Mouse (Mus musculus) kidney, postnatal 25 days (tissue): ENCODE data around the gene Zp1.
A peak's percentile ranks its signal among the peaks of the same experiment; 100 is the strongest.

Experiments
- DNase-seq, 2 experiments: peaks; one replicate each; pipeline ENCODE4 v3.0.0; 2021; ENCODE audit warnings: mixed read lengths in 2 of 2

Zp1 gene

DNA sequence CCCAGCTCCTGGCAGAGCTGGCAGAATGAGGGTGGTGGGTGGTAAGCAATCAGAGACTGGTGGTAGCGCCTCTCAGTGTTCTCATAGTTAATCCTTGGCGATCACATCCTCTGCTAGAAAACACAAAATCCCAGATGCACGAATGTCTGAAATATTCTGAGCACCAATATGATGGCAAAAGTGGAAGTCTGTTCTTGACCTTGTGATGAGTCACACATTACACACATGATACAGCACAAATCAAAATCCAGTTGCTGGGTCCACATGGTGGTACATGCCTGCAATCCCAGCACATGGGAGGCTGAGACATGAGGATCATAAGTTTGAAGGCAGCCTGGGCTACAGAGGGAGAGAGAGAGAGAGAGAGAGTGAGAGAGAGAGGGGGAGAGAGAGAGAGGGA, 626 bp upstream of the Zp1 start:
- DNase-seq, result no peak

- DNase-seq, result no peak
These were observed 2.0 kb downstream of the Zp1 start for GRCm38 (mm10) chr19:10918321-10918991.

DNA sequence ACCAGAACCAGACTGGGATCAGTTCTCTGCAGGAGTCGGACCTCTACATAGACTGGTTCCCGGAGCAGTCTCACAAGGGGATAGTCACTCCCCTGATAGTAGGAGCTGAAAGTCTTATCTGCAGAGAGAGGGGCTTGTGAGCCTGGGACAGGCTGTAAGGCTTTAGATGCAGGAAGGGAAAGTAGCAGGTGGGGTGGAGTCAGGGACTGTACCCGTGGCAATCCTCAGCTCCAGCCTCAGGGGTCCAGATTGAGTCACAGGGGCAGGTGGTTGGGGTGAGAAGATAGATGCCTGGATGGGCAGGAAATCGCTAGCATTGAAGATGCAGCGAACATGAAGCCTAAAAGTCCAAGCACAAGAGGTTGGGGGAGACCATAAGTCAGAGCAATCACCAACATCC, 3.9 kb downstream of the Zp1 start:
- no peak for DNase-seq

DNA sequence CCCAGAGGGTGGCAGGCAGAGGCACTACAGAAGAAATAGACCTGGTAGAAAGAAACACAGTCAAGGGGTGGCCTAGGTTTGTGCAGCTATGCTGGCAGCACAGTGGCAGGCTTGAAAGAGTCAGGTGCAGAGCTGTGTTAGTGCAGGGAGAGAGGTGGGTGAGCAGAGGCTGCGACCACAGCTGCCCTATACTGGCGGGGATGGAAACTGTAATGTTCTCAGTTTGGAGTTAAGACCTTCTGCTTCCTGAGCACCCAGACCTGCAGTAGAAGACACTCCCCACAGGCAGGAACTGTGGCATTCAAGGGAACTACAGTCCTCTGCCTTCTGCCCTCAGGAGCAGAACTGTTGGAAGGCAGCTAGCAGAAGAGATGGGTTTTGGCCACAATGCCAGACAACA, 5.6 kb downstream of the Zp1 start:
- no peak for DNase-seq

DNA sequence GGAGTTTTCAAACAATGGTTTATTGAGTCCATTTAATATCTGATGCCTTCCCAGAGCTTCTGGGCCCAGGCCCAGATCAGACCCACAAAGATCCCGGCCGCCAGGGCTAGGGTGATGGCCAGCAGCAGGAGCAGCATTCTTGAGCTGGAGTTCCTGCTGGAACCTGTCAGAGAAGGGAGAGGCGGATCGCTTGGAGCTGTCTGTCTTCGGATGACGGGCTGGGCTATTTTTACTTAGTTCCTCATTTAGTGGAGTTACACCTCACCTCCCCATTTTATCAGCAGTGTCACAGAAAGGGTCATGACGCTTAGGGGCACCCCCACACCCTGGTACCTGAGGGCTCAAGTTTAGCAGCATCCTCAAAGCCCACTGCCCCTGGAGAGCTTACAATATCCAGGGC, 6.1 kb downstream of the Zp1 start:
- no peak for DNase-seq

- no peak for DNase-seq
These were observed 11.2 kb downstream of the Zp1 start for GRCm38 (mm10) chr19:10909087-10909721.

- DNase-seq, result peak; percentile 70 to 75
These were observed 12.5 kb downstream of the Zp1 start for GRCm38 (mm10) chr19:10907891-10908290.

- no peak for DNase-seq
These were observed 14.8 kb downstream of the Zp1 start for GRCm38 (mm10) chr19:10905728-10906000.

GRCm38 (mm10) chr19:10904927-10905727, 15.3 kb downstream of the Zp1 start:
- DNase-seq, result peak; percentile 74 to 88

DNA sequence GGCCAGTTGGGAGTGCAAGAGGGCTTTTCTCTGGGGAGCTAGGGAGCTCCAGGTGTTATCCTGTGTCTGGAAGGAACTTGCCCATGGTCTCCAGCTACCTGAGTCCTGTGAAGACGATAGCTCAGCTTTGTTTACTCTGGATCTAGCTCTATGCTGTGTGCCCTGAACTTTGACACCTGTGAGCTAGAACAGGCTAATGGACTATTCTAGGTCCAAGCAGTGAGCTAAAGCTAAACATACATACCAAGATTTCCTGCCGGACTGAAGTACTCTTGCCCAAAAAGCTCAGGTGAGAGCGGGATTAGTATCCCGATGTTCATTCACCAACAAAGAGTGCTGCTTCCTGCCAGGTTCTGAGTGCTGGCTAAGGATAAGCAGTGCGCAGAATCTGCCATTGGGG, 15.9 kb downstream of the Zp1 start:
- DNase-seq, result no peak

DNA sequence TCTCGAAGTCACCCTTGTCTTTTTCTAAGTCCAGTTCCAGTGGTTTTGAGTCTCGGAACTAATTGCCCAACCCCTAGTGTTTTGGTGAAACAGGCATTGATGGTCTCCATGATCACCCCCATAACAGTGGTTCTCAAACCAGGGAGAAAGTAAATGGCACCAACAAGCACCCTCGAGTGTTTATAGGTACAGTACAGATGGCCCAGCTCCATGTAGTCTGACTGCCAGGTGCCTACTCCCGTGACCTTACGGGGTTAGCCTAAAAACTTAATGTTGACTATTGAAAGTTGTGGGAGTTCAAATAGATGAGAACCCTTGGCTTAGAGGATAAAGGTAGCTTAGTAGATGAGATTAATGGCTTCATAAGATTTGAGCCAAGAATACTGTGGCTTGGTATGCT, 19.4 kb downstream of the Zp1 start:
- no peak for DNase-seq

- no peak for DNase-seq
These were observed 20.1 kb downstream of the Zp1 start for GRCm38 (mm10) chr19:10900315-10900714.

DNA sequence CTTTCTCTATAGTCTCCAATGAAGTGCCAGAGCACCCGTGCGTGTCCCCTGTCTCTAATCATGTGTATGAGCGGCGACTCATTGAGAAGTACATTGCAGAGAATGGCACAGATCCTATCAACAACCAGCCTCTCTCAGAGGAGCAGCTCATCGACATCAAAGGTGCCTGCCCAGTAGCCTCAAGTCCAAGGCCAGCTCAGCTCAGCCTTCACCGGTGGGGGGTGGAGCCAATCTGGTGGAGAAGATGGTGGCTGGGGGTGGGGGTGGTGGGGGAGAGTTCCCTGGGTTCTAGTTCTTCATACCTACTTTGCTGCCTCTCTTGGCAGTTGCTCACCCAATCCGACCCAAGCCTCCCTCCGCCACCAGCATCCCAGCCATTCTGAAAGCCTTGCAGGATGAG, 22.9 kb downstream of the Zp1 start:
- no peak for DNase-seq

DNA sequence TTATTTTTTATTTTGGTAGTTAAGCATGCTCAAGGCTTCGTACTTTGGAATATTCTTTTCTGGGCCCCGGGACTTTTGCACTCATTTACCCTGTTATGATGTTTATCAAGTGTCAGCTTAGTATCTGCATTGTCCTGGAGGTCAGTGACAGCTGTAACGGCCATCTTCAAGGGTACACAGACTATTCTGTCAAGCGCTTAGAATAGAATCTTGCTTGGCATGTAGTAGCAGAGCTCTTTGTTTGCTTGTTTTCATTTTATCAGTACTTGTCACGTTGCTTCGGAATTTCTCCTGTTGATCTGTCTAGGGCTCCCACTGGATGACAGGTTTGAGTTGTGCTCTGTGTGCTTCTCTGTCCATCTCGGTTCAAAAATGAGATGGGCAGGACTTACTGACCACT, 23.6 kb downstream of the Zp1 start:
- DNase-seq, result no peak

GRCm38 (mm10) chr19:10895708-10896107, 24.7 kb downstream of the Zp1 start:
- DNase-seq, result no peak

- peak; percentile 98 to 99 for DNase-seq
These were observed 25.4 kb downstream of the Zp1 start, which contains the start of gene Prpf19 for GRCm38 (mm10) chr19:10895016-10895528. Gene Prpf19, plus strand, starts transcription at chr19:10895231.

GRCm38 (mm10) chr19:10892201-10892600, 28.2 kb downstream of the Zp1 start:
- no peak for DNase-seq

GRCm38 (mm10) chr19:10881426-10882154, 38.8 kb downstream of the Zp1 start, which contains the start of gene Tmem109:
Gene Tmem109, minus strand, starts transcription at chr19:10882001.
- peak; percentile 95 to 97 for DNase-seq

GRCm38 (mm10) chr19:10880975-10881425, 39.4 kb downstream of the Zp1 start:
- DNase-seq, result no peak

DNA sequence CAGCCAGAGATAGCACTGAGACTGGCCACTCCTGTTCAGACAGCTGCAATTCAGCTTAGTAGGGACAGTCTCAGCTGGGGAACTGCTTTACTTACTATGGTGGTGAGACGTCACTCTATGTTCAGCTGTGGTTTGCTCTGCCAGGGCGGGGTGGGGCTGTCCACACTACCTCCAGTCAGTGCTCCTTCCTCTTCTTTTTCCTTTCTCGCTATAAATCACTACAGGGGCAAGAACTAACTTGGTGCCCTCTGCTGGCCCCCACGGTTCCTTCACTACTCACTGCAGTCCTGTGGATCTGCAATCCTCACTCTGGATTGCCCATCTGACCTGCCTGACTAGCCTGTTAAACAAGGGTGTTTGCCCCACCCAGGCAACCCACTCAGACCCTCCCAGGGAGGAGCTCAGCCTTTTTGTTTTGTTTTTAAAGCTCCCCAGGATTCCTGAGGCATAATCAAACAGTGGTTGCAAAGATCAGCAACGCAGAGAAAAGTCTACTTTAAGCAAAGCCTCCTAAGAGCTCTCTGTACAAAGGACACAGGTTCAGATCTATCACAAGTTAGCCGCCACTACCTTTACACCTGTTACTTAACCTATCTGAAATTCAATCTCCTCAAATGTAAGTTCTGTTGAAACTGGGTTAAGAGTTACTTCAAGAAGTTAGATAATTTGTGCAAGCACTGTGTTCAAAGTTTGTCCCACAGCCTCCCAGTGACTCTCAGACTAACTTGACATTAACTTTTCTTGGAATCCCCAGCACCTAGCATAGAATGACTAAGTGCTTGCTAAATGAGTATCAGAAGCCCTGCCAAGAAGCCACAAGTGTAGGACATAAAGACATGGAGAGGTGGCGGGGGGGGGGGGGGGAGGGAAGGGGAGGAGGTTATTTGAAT, 40.1 kb downstream of the Zp1 start:
- DNase-seq, result peak; percentile 58 to 72

- no peak for DNase-seq
These were observed 42.1 kb downstream of the Zp1 start for GRCm38 (mm10) chr19:10878201-10878837.
